ENCODE assay signal across 29 mouse cellular contexts in the genomic region with DNA sequence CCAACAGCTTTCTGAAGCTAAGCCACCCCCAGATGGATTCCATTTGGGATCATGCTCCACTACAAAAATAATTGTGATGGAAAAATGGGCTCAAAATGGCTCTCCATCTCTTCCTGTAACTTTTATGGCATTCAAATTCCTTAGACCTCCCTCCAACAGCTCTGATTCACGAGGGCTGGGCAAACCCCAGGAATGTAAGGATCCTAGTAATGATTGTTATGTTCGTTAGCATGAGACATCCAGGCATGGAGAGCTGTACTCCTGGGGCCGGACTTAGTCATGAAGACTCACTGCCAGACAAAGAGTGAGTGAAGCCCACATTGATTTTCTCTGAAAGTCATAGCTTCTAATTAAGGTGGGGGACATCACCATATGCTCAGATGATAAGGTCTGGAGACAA.
DNase-seq lines count a peak whose midpoint lies in the region; ATAC-seq and TF ChIP-seq lines count a peak whose summit lies in the region.
"Had no signal": no experiment of that assay in that cellular context is flagged by ENCODE, and none has a peak within 500 bp of the region (broad histone marks: within the 10 kb centered on the region; RNA-seq: fewer than 3 reads in every experiment).

No protein-coding gene starts in this region.

- TF ChIP-seq POLR2A in embryonic fibroblast, embryonic 13.5 days (IDR thresholded peaks at IDR 0.05; ENCODE audit: low read depth, low read length): no peak

- no peaks in the 10 kb centered on the region for H3K9me3 ChIP-seq in forebrain, embryonic 13.5 days (replicated peaks)
- H3K9me3 ChIP-seq: embryonic facial prominence, embryonic 10.5 days; embryonic facial prominence, embryonic 13.5 days; forebrain, embryonic 12.5 days; heart, embryonic 12.5 days; heart, embryonic 15.5 days; hindbrain, embryonic 10.5 days; hindbrain, embryonic 13.5 days; intestine, embryonic 15.5 days had no signal

- H3K27ac ChIP-seq in embryonic fibroblast, embryonic 13.5 days (ENCODE audit: insufficient read depth, low read length): peak overlapping the region; percentile 73
- no peak overlapping the region for H3K27ac ChIP-seq in forebrain, embryonic 13.5 days
- H3K27ac ChIP-seq: embryonic facial prominence, embryonic 10.5 days; embryonic facial prominence, embryonic 13.5 days; forebrain, embryonic 12.5 days; heart, embryonic 15.5 days; hindbrain, embryonic 10.5 days; hindbrain, embryonic 13.5 days; intestine, embryonic 15.5 days had no signal

- peaks cover 3% of the 10 kb centered on the region; the same call in 1 of the 2 replicates for H3K4me1 ChIP-seq in embryonic fibroblast, embryonic 13.5 days (ENCODE audit: control insufficient read depth, insufficient read depth, low read length)
- no peaks in the 10 kb centered on the region for H3K4me1 ChIP-seq in forebrain, embryonic 13.5 days
- H3K4me1 ChIP-seq: embryonic facial prominence, embryonic 10.5 days; embryonic facial prominence, embryonic 13.5 days; forebrain, embryonic 12.5 days; hindbrain, embryonic 10.5 days; hindbrain, embryonic 13.5 days; intestine, embryonic 15.5 days had no signal

- no peak for ATAC-seq in erythroblast, adult 5-6 weeks (replicated peaks; ENCODE audit: low FRiP score, poor library complexity, severe bottlenecking)
- no peak for ATAC-seq in forebrain, embryonic 13.5 days
- ATAC-seq: forebrain, embryonic 16.5 days; hindbrain, embryonic 16.5 days; intestine, embryonic 15.5 days had no signal

- DNase-seq in 3T3-L1 (ENCODE audit: low read depth, low spot score) (peak; percentile 82), NIH3T3 (ENCODE audit: low read depth) (peak; percentile 82)
- no peak for DNase-seq in left cerebral cortex, postnatal 10 days (ENCODE audit: extremely low spot score in 1 of 2, low spot score in 2 of 2)
- DNase-seq: adrenal gland, postnatal 10 days; adrenal gland, postnatal 36 days; B cell, adult 2 months; cerebellum, adult 11 months; cerebellum, adult 2 months; cerebellum, adult 9-11 months; cerebellum, postnatal 25 days; gastrocnemius, postnatal 25 days; heart, adult 18-20 months; heart, postnatal 10 days; heart, postnatal 36 days; kidney, adult 11 months had no signal

- H3K4me3 ChIP-seq in embryonic fibroblast, embryonic 13.5 days (ENCODE audit: insufficient read depth, low read length): no peak overlapping the region
- no peak overlapping the region for H3K4me3 ChIP-seq in forebrain, embryonic 13.5 days
- H3K4me3 ChIP-seq: embryonic facial prominence, embryonic 10.5 days; embryonic facial prominence, embryonic 13.5 days; forebrain, embryonic 12.5 days; heart, embryonic 12.5 days; heart, embryonic 15.5 days; hindbrain, embryonic 10.5 days; hindbrain, embryonic 13.5 days; intestine, embryonic 15.5 days had no signal

- intact Hi-C loops in left cerebral cortex, postnatal 10 days (cut with DNase I): no loop called here

- H3K36me3 ChIP-seq in forebrain, embryonic 13.5 days (ENCODE audit: poor library complexity, severe bottlenecking): no peaks in the 10 kb centered on the region
- H3K36me3 ChIP-seq: embryonic facial prominence, embryonic 10.5 days; embryonic facial prominence, embryonic 13.5 days; forebrain, embryonic 12.5 days; G1E; heart, embryonic 12.5 days; heart, embryonic 15.5 days; hindbrain, embryonic 10.5 days; hindbrain, embryonic 13.5 days; intestine, embryonic 15.5 days had no signal

- H3K9ac ChIP-seq in forebrain, embryonic 13.5 days: no peak overlapping the region
- H3K9ac ChIP-seq: embryonic facial prominence, embryonic 13.5 days; forebrain, embryonic 12.5 days; heart, embryonic 12.5 days; heart, embryonic 15.5 days; hindbrain, embryonic 13.5 days; intestine, embryonic 15.5 days had no signal

- 62% methylated on average over 3 of the region's 3 CpGs for WGBS in forebrain, embryonic 13.5 days

- no peak for TF ChIP-seq CTCF in embryonic fibroblast, embryonic 13.5 days (IDR thresholded peaks at IDR 0.05; ENCODE audit: borderline replicate concordance, insufficient read depth, low read length)

- H3K4me2 ChIP-seq in forebrain, embryonic 13.5 days: no peak overlapping the region
- H3K4me2 ChIP-seq: embryonic facial prominence, embryonic 13.5 days; forebrain, embryonic 12.5 days; heart, embryonic 12.5 days; heart, embryonic 15.5 days; hindbrain, embryonic 13.5 days; intestine, embryonic 15.5 days had no signal

- H3K27me3 ChIP-seq in forebrain, embryonic 13.5 days: 0 out of 2 replicates have a peak, but pooled peaks cover 3% of the 10 kb centered on the region
- H3K27me3 ChIP-seq: embryonic facial prominence, embryonic 13.5 days; heart, embryonic 12.5 days; heart, embryonic 15.5 days; hindbrain, embryonic 13.5 days; intestine, embryonic 15.5 days had no signal

Comparison
In these comparisons a context has a peak if more than half of its experiments do, and no peak if none do; other contexts are left out.
1. DNase-seq: peak in 3T3-L1 (single experiment) and NIH3T3 (single experiment); none in left cerebral cortex, postnatal 10 days (0 of 2).